Mouse (Mus musculus) embryonic facial prominence, embryonic 10.5 days (tissue): ENCODE results near the gene Phc3. TPM values are rescaled to one million over a fixed set of nuclear protein-coding genes. Genes with fewer than 3 reads are reported as not detected.
A peak's percentile ranks its signal among the peaks of the same experiment; 100 is the strongest.

Source experiments
- DNase-seq: peaks from one replicate; pipeline ENCODE4 v3.0.0-alpha.2; 2017; ENCODE audit warnings: low spot score
- H3K27ac ChIP-seq: fragments of 300-500 bp; sonication (generic); replicated peaks from 2 replicates; pipeline ENCODE4 v1.5.1; 2016; ENCODE audit warnings: mild to moderate bottlenecking
- H3K27me3 ChIP-seq: fragments of 300-500 bp; sonication (generic); replicated peaks from 2 replicates; pipeline ENCODE4 v1.6.1; 2016; ENCODE audit warnings: low read depth, mild to moderate bottlenecking; ENCODE audit not compliant: poor library complexity, severe bottlenecking
- H3K36me3 ChIP-seq: fragments of 300-500 bp; sonication (generic); replicated peaks from 2 replicates; pipeline ENCODE4 v1.6.1; 2016; ENCODE audit warnings: mild to moderate bottlenecking, moderate library complexity
- H3K4me1 ChIP-seq: fragments of 300-500 bp; sonication (generic); 2 replicates; pipeline ENCODE4 v1.6.1; 2016
- H3K4me3 ChIP-seq: fragments of 300-500 bp; sonication (generic); 2 replicates; pipeline ENCODE4 v1.5.1; 2016; ENCODE audit warnings: mild to moderate bottlenecking, moderate library complexity
- H3K9me3 ChIP-seq: fragments of 300-500 bp; sonication (generic); 2 replicates; pipeline ENCODE4 v1.6.1; 2016; ENCODE audit warnings: mild to moderate bottlenecking
- WGBS: fragments of 180-500 bp; shearing (Covaris S2); methylation state at CpG from one replicate; pipeline ENCODE4 v1.1.7; 2016; 5-methylcytosine and 5-hydroxymethylcytosine counted together
- polyA plus RNA-seq: library from polyadenylated mRNA; unstranded; fragments of >200 nt; fragmentation: Nextera tagmentation; extraction: Ambion mirVana; gene quantifications from 2 replicates; pipeline ENCODE4 v1.2.1, GENCODE M21; 2016

Gene Phc3
- 4.1 and 4.8 TPM in 2 replicates for polyA plus RNA-seq

- H3K27ac ChIP-seq = peak within 1 kb of the TSS; percentile 95
- under 1% methylated on average over 34 of the region's 34 CpGs for WGBS
- H3K4me3 ChIP-seq = peak within 1 kb of the TSS; percentile 86
- DNase-seq = peak; percentile 99
- no peaks in the 10 kb centered on the region for H3K9me3 ChIP-seq
- H3K27me3 ChIP-seq = no peaks in the 10 kb centered on the region
- H3K4me1 ChIP-seq = peaks cover 29% of the 10 kb centered on the region
- peaks cover 24% of the 10 kb centered on the region for H3K36me3 ChIP-seq
These were observed at the start of gene Phc3 for GRCm38 (mm10) chr3:30969104-30969581. Gene Phc3 (minus strand): TSS chr3:30969415.

GRCm38 (mm10) chr3:31017652-31018051 is 48.4 kb upstream of the Phc3 start:
- H3K9me3 ChIP-seq = no peaks in the 10 kb centered on the region
- DNase-seq = no peak
- no peak overlapping the region for H3K4me3 ChIP-seq
- H3K4me1 ChIP-seq = peaks cover 32% of the 10 kb centered on the region
- peaks cover 29% of the 10 kb centered on the region for H3K36me3 ChIP-seq
- 67% methylated on average over 4 of the region's 4 CpGs for WGBS
- no peaks in the 10 kb centered on the region for H3K27me3 ChIP-seq
- H3K27ac ChIP-seq = no peak overlapping the region

- H3K4me1 ChIP-seq = peaks cover 31% of the 10 kb centered on the region
- H3K4me3 ChIP-seq = no peak overlapping the region
- peaks cover 24% of the 10 kb centered on the region for H3K36me3 ChIP-seq
- 38% methylated on average over 9 of the region's 9 CpGs for WGBS
- no peaks in the 10 kb centered on the region for H3K9me3 ChIP-seq
- peak; percentile 40 for DNase-seq
- H3K27ac ChIP-seq = peak overlapping the region; percentile 75
- no peaks in the 10 kb centered on the region for H3K27me3 ChIP-seq
These were observed 47.5 kb upstream of the Phc3 start for GRCm38 (mm10) chr3:31016594-31017196.

- Histone ChIP-seq H3K27ac (peak overlapping the region; percentile 75), H3K36me3 (peaks cover 19% of the 10 kb centered on the region), H3K9me3 (no peaks in the 10 kb centered on the region), H3K27me3 (no peaks in the 10 kb centered on the region), H3K4me3 (no peak overlapping the region), H3K4me1 (peaks cover 32% of the 10 kb centered on the region)
- no peak for DNase-seq
- WGBS = 80% methylated on average over 10 of the region's 10 CpGs
These were observed 46.6 kb upstream of the Phc3 start for GRCm38 (mm10) chr3:31015682-31016443.

GRCm38 (mm10) chr3:31014374-31014773 is 45.2 kb upstream of the Phc3 start:
- Histone ChIP-seq H3K36me3 (peaks cover 4% of the 10 kb centered on the region; the same call in 1 of the 2 replicates), H3K27ac (no peak overlapping the region), H3K4me3 (no peak overlapping the region), H3K4me1 (peaks cover 34% of the 10 kb centered on the region), H3K9me3 (no peaks in the 10 kb centered on the region), H3K27me3 (no peaks in the 10 kb centered on the region)
- 90% methylated on average over 2 of the region's 2 CpGs for WGBS
- no peak for DNase-seq

- H3K4me3 ChIP-seq = no peak overlapping the region
- peaks cover 6% of the 10 kb centered on the region; the same call in 1 of the 2 replicates for H3K9me3 ChIP-seq
- H3K27me3 ChIP-seq = no peaks in the 10 kb centered on the region
- H3K27ac ChIP-seq = no peak overlapping the region
- WGBS = 84% methylated on average over 6 of the region's 6 CpGs
- no peak for DNase-seq
- H3K36me3 ChIP-seq = peaks cover 13% of the 10 kb centered on the region
- peaks cover 16% of the 10 kb centered on the region for H3K4me1 ChIP-seq
These were observed 35.4 kb upstream of the Phc3 start for GRCm38 (mm10) chr3:31004320-31005209.

- 50% methylated on average over 3 of the region's 3 CpGs for WGBS
- no peak for DNase-seq
- Histone ChIP-seq H3K9me3 (peaks cover 6% of the 10 kb centered on the region; the same call in 1 of the 2 replicates), H3K27ac (no peak overlapping the region), H3K36me3 (peaks cover 13% of the 10 kb centered on the region), H3K4me3 (no peak overlapping the region), H3K27me3 (no peaks in the 10 kb centered on the region), H3K4me1 (peaks cover 42% of the 10 kb centered on the region)
These were observed 31.9 kb upstream of the Phc3 start for GRCm38 (mm10) chr3:31001048-31001676.

GRCm38 (mm10) chr3:31000018-31000407 is 30.8 kb upstream of the Phc3 start:
- H3K27me3 ChIP-seq = no peaks in the 10 kb centered on the region
- peak overlapping the region; percentile 2; the same call in 1 of the 2 replicates for H3K27ac ChIP-seq
- peaks cover 13% of the 10 kb centered on the region for H3K36me3 ChIP-seq
- H3K4me1 ChIP-seq = peaks cover 43% of the 10 kb centered on the region
- no peak overlapping the region for H3K4me3 ChIP-seq
- no peak for DNase-seq
- whole genome bisulfite sequencing = 39% methylated on average over 4 of the region's 4 CpGs
- H3K9me3 ChIP-seq = peaks cover 6% of the 10 kb centered on the region; the same call in 1 of the 2 replicates

GRCm38 (mm10) chr3:30999401-31000017 is 30.3 kb upstream of the Phc3 start:
- peaks cover 6% of the 10 kb centered on the region; the same call in 1 of the 2 replicates for H3K9me3 ChIP-seq
- H3K27ac ChIP-seq = peak overlapping the region; percentile 2; the same call in 1 of the 2 replicates
- 64% methylated on average over 10 of the region's 10 CpGs for WGBS
- no peak for DNase-seq
- H3K4me1 ChIP-seq = peaks cover 48% of the 10 kb centered on the region
- H3K4me3 ChIP-seq = no peak overlapping the region
- no peaks in the 10 kb centered on the region for H3K27me3 ChIP-seq
- peaks cover 13% of the 10 kb centered on the region for H3K36me3 ChIP-seq

- WGBS = 3% methylated on average over 4 of the region's 4 CpGs
- Histone ChIP-seq H3K9me3 (no peaks in the 10 kb centered on the region), H3K27ac (peak overlapping the region; percentile 95; the same call in 1 of the 2 replicates), H3K27me3 (no peaks in the 10 kb centered on the region), H3K4me3 (peak overlapping the region; percentile 92), H3K36me3 (no peaks in the 10 kb centered on the region), H3K4me1 (peaks cover 47% of the 10 kb centered on the region)
- no peak for DNase-seq
These were observed 27.4 kb upstream of the Phc3 start for GRCm38 (mm10) chr3:30996688-30997014.

GRCm38 (mm10) chr3:30995899-30996687 is 26.9 kb upstream of the Phc3 start:
- DNase-seq = no peak
- Histone ChIP-seq H3K4me3 (peak overlapping the region; percentile 92), H3K27me3 (no peaks in the 10 kb centered on the region), H3K36me3 (no peaks in the 10 kb centered on the region), H3K27ac (peak overlapping the region; percentile 95), H3K9me3 (no peaks in the 10 kb centered on the region), H3K4me1 (peaks cover 41% of the 10 kb centered on the region)
- WGBS = under 1% methylated on average over 49 of the region's 49 CpGs
